ENCODE assay signal across 15 mouse cellular contexts in the genomic region with DNA sequence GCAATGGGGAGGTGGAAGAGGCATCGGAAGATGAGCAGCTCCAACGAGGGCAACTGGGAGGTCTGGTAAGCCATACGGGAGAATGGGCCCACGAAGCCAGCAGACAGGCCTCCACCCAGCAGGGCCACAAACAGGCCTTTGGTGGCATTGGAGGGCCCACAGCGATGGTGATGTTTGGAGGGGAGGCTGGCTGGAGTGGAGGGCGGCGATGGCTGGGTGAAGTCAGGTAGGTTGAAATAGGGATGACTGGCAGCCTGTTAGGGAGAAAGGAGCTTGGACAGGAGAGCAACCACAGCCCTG. TPM values are rescaled to one million over a fixed set of nuclear protein-coding genes. Genes with fewer than 3 reads are reported as not detected.
DNase-seq lines count a peak whose midpoint lies in the region; ATAC-seq and TF ChIP-seq lines count a peak whose summit lies in the region.
"Had no signal": no experiment of that assay in that cellular context is flagged by ENCODE, and none has a peak within 500 bp of the region (broad histone marks: within the 10 kb centered on the region; RNA-seq: fewer than 3 reads in every experiment).

No protein-coding gene starts in this region.

- in situ Hi-C loops in ES-E14 (cut with MboI; ENCODE audit: low sequenced_read_pairs in 2 of 2, unreplicated experiment in 2 of 2): no loop called here

- H3K9me3 ChIP-seq in ES-E14 (ENCODE audit: control insufficient read depth, insufficient read depth, low read depth, low read length): no peaks in the 10 kb centered on the region
- no peaks in the 10 kb centered on the region for H3K9me3 ChIP-seq in hindbrain, embryonic 14.5 days (ENCODE audit: control insufficient read depth, low read length)
- H3K9me3 ChIP-seq in midbrain, embryonic 14.5 days (ENCODE audit: control insufficient read depth, low read length): no peaks in the 10 kb centered on the region
- H3K9me3 ChIP-seq: intestine, embryonic 15.5 days had no signal

- DNase-seq in heart, adult 11 months: peak; percentile 94
- no peak for DNase-seq in heart, postnatal 14 days
- DNase-seq in ES-E14 (ENCODE audit: low read depth, low spot score): no peak
- DNase-seq in hindbrain, embryonic 14.5 days (ENCODE audit: low spot score): no peak
- DNase-seq in midbrain, embryonic 14.5 days: no peak
- no peak for DNase-seq in lung, postnatal 25 days (ENCODE audit: low spot score)
- no peak for DNase-seq in thymus, adult 18-20 months
- DNase-seq in urinary bladder, postnatal 14 days (ENCODE audit: low spot score): no peak
- DNase-seq: adrenal gland, postnatal 10 days; lung, postnatal 10 days; right cerebral cortex, postnatal 25 days had no signal

- no peak overlapping the region for H3K4me3 ChIP-seq in ES-E14 (ENCODE audit: insufficient read depth in 1 of 2, low read depth in 1 of 2, low read length in 2 of 2, poor library complexity in 1 of 2, severe bottlenecking in 1 of 2)
- no peak overlapping the region for H3K4me3 ChIP-seq in hindbrain, embryonic 14.5 days (replicated peaks; ENCODE audit: low read length)
- no peak overlapping the region for H3K4me3 ChIP-seq in midbrain, embryonic 14.5 days (replicated peaks; ENCODE audit: low read depth, low read length)
- H3K4me3 ChIP-seq: intestine, embryonic 15.5 days had no signal

- peaks cover 2 to 3% of the 10 kb centered on the region in 2 experiments; a peak in 2 of 4 replicates for H3K4me1 ChIP-seq in ES-E14 (ENCODE audit: control insufficient read depth in 2 of 2, insufficient read depth in 2 of 2, low read length in 2 of 2, poor library complexity in 1 of 2)
- H3K4me1 ChIP-seq in hindbrain, embryonic 14.5 days (replicated peaks; ENCODE audit: control insufficient read depth, insufficient read depth, low read length): peaks cover 32% of the 10 kb centered on the region
- H3K4me1 ChIP-seq in midbrain, embryonic 14.5 days (ENCODE audit: control insufficient read depth, insufficient read depth, low read length): peaks cover 29% of the 10 kb centered on the region

- no peaks in the 10 kb centered on the region for H3K27me3 ChIP-seq in hindbrain, embryonic 14.5 days (ENCODE audit: control insufficient read depth, insufficient read depth, low read length)
- no peaks in the 10 kb centered on the region for H3K27me3 ChIP-seq in midbrain, embryonic 14.5 days (ENCODE audit: control insufficient read depth, insufficient read depth, low read length)
- H3K27me3 ChIP-seq: intestine, embryonic 15.5 days; Patski had no signal

- no peaks in the 10 kb centered on the region for H3K36me3 ChIP-seq in ES-E14 (ENCODE audit: control insufficient read depth, insufficient read depth, low read length, poor library complexity, severe bottlenecking)
- H3K36me3 ChIP-seq in hindbrain, embryonic 14.5 days (replicated peaks; ENCODE audit: control insufficient read depth, insufficient read depth): no peaks in the 10 kb centered on the region
- no peaks in the 10 kb centered on the region for H3K36me3 ChIP-seq in midbrain, embryonic 14.5 days (ENCODE audit: control insufficient read depth, insufficient read depth, low read length)
- H3K36me3 ChIP-seq: intestine, embryonic 15.5 days had no signal

- no peak for ATAC-seq in hindbrain, embryonic 14.5 days (ENCODE audit: low FRiP score)
- no peak for ATAC-seq in midbrain, embryonic 14.5 days (ENCODE audit: low FRiP score, low TSS enrichment)
- ATAC-seq: intestine, embryonic 15.5 days; Patski had no signal

- 0 out of 2 replicates have a peak overlapping the region, but pooled peaks have one; percentile 11 for H3K9ac ChIP-seq in ES-E14 (ENCODE audit: insufficient read depth, low read depth, low read length, poor library complexity, severe bottlenecking)
- H3K9ac ChIP-seq in hindbrain, embryonic 14.5 days: no peak overlapping the region
- peak overlapping the region; percentile 68; the same call in 1 of the 2 replicates for H3K9ac ChIP-seq in midbrain, embryonic 14.5 days (replicated peaks; ENCODE audit: low read length)

- H3K4me2 ChIP-seq in hindbrain, embryonic 14.5 days (replicated peaks): no peak overlapping the region
- H3K4me2 ChIP-seq in midbrain, embryonic 14.5 days (ENCODE audit: low read length): no peak overlapping the region

- H3K27ac ChIP-seq in ES-E14 (ENCODE audit: insufficient read depth, low read depth, low read length, poor library complexity, severe bottlenecking): no peak overlapping the region
- peak overlapping the region; percentile 99 for H3K27ac ChIP-seq in hindbrain, embryonic 14.5 days
- H3K27ac ChIP-seq in midbrain, embryonic 14.5 days (replicated peaks; ENCODE audit: low read depth, low read length): peak overlapping the region; percentile 99

- 93% methylated on average over 7 of the region's 7 CpGs for WGBS in hindbrain, embryonic 14.5 days
- 93% methylated on average over 7 of the region's 7 CpGs for WGBS in midbrain, embryonic 14.5 days

- intact Hi-C loops in heart, postnatal 14 days (cut with DNase I): no loop called here

TF ChIP-seq in ES-E14, 5 proteins besides CTCF, POLR2A, EP300 and RAD21:
- TF ChIP-seq MAFK (IDR thresholded peaks at IDR 0.05; ENCODE audit: insufficient read depth, low read depth, low read length) (no peak), CHD2 (IDR thresholded peaks at IDR 0.05; ENCODE audit: low read depth, low read length) (no peak), ZNF384 (IDR thresholded peaks at IDR 0.05; ENCODE audit: low read depth, low read length) (no peak), ZC3H11A (IDR thresholded peaks at IDR 0.05; ENCODE audit: borderline replicate concordance, low read depth, low read length) (no peak), HCFC1 (IDR thresholded peaks at IDR 0.05; ENCODE audit: borderline replicate concordance, insufficient read depth, low read length) (no peak)

RNA-seq across cellular contexts. Expression of gene Slc35g3, which starts 0.9 kb away (rescaled TPM):
- total RNA-seq in heart, postnatal 14 days (2021): under 1 TPM in 1 of 2 experiments, not detected in 1; 0.12 TPM
- total RNA-seq in ES-E14 (2012; rRNA removed): 0.22 and 0.48 TPM in 2 replicates
- polyA plus RNA-seq in hindbrain, embryonic 14.5 days (2014; fragmentation: Nextera tagmentation; extraction: Ambion mirVana): 0.27 and 0.39 TPM in 2 replicates
- 0.14 TPM in 1 of 2 replicates, not detected in the other for polyA plus RNA-seq in midbrain, embryonic 14.5 days (2014; fragmentation: Nextera tagmentation; extraction: Ambion mirVana)
- total RNA-seq: adrenal gland, postnatal 10 days; left cerebral cortex, postnatal 25 days had no signal
- polyA plus RNA-seq: frontal cortex, adult 2 months had no signal

RNA-seq across cellular contexts. Expression of gene Polr2a, which starts 2.4 kb away (rescaled TPM):
- total RNA-seq in heart, postnatal 14 days (2021): 10 to 100 TPM; 35.6 to 37.5 TPM
- total RNA-seq in ES-E14 (2012; rRNA removed): 71.9 and 74.2 TPM in 2 replicates
- polyA plus RNA-seq in hindbrain, embryonic 14.5 days (2014; fragmentation: Nextera tagmentation; extraction: Ambion mirVana): 24.3 and 26.9 TPM in 2 replicates
- 20.0 and 30.7 TPM in 2 replicates for polyA plus RNA-seq in midbrain, embryonic 14.5 days (2014; fragmentation: Nextera tagmentation; extraction: Ambion mirVana)

RNA-seq across cellular contexts. Expression of gene Zbtb4, which starts 4.9 kb away (rescaled TPM):
- total RNA-seq in heart, postnatal 14 days (2021): 10 to 100 TPM; 36.5 to 43.3 TPM
- total RNA-seq in ES-E14 (2012; rRNA removed): 1.6 and 3.0 TPM in 2 replicates
- polyA plus RNA-seq in hindbrain, embryonic 14.5 days (2014; fragmentation: Nextera tagmentation; extraction: Ambion mirVana): 4.6 TPM in 2 replicates
- polyA plus RNA-seq in midbrain, embryonic 14.5 days (2014; fragmentation: Nextera tagmentation; extraction: Ambion mirVana): 3.8 and 4.2 TPM in 2 replicates

RNA-seq across cellular contexts. Expression of gene Chrnb1, which starts 34.9 kb away (rescaled TPM):
- total RNA-seq in heart, postnatal 14 days (2021): 1 to 10 TPM; 5.4 to 6.0 TPM
- total RNA-seq in ES-E14 (2012; rRNA removed): 3.8 and 5.7 TPM in 2 replicates
- 1.4 and 1.6 TPM in 2 replicates for polyA plus RNA-seq in hindbrain, embryonic 14.5 days (2014; fragmentation: Nextera tagmentation; extraction: Ambion mirVana)
- 0.80 and 1.3 TPM in 2 replicates for polyA plus RNA-seq in midbrain, embryonic 14.5 days (2014; fragmentation: Nextera tagmentation; extraction: Ambion mirVana)

RNA-seq across cellular contexts. Expression of gene Fgf11, which starts 40.8 kb away (rescaled TPM):
- 1 to 10 TPM; 2.6 to 2.8 TPM for total RNA-seq in heart, postnatal 14 days (2021)
- 0.31 and 0.42 TPM in 2 replicates for total RNA-seq in ES-E14 (2012; rRNA removed)
- polyA plus RNA-seq in hindbrain, embryonic 14.5 days (2014; fragmentation: Nextera tagmentation; extraction: Ambion mirVana): 4.3 TPM in 2 replicates
- 3.2 and 3.6 TPM in 2 replicates for polyA plus RNA-seq in midbrain, embryonic 14.5 days (2014; fragmentation: Nextera tagmentation; extraction: Ambion mirVana)
